Mouse (Mus musculus) thymus, postnatal 36 days (tissue): ENCODE measurements around the gene Celf3.

Experiments used
- DNase-seq, 2 experiments: peaks; one replicate each; pipeline ENCODE4 v3.0.0; 2022; ENCODE audit warnings: mixed read lengths in 2 of 2

Gene Celf3

GRCm38 (mm10) chr3:94480291-94480884, 2.3 kb downstream of the Celf3 start, which contains the start of gene Riiad1:
Gene Riiad1 (minus strand): TSS chr3:94480341.
- DNase-seq = no peak

DNA sequence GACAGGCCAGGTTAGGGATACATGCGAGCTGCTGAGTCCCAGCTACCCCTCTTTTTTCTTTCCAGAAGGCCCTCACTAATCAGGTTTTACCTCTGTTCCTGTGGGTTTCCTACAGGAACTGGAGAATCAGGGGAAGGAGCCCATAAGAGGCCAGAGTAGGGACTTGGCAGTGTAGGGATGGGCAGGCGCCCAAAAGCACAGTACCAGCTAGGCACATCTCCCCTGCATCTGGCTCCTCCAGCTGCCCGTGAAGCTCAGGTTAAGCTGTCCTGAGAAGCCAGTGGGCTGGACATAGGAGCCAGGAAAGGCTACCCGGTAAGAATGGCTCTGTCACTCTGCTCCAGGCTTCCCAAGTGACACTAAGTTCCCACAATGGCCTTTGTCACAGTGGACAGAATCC, 3.3 kb downstream of the Celf3 start:
- no peak for DNase-seq

GRCm38 (mm10) chr3:94482764-94483385, 4.8 kb downstream of the Celf3 start:
- no peak for DNase-seq

GRCm38 (mm10) chr3:94483790-94484439, 5.8 kb downstream of the Celf3 start:
- DNase-seq = peak in 1 of 2 experiments; percentile 22

GRCm38 (mm10) chr3:94485922-94486321, 7.8 kb downstream of the Celf3 start:
- no peak for DNase-seq

DNA sequence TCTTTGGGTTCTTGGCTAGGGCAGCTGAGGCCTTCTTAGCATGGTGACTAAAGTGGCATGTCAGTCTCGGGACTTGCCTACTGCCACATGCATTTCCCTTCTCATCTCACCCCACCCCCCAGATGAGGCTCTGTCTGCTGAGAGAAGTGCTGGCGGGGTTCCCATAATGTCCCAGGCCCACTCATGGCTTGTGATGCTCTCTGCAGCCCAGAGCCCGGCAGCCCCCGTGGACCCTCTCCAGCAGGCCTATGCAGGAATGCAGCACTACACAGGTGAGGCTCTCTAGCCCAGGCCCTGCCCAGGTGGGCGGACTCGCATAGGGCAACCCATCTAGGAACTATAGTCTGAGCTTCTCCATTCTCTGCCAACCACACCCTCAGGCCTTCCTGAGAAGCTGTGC, 9.5 kb downstream of the Celf3 start:
- no peak for DNase-seq

GRCm38 (mm10) chr3:94497162-94497561, 19.1 kb downstream of the Celf3 start:
- no peak for DNase-seq

DNA sequence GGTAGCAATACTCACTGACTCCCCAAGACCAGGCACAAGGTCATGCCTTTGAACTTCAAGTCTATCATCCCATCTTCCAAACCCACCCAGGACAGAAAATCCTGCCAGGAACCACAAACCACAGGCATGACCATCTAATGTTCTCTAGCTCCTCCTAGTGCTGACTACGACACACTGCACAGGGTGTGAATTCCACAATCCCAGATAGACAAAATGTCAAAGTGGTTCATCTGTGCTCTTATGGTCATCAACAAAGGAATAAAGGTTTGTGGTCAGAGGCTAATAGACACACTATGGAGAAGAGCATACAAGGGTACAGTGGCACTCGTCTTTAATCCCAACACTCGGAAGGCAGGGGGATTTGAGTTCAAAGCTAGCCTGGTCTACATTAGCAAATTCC, 24.1 kb downstream of the Celf3 start:
- peak in 1 of 2 experiments; percentile 16 for DNase-seq

- no peak for DNase-seq
These were observed 28.6 kb downstream of the Celf3 start for GRCm38 (mm10) chr3:94506664-94507063.

DNA sequence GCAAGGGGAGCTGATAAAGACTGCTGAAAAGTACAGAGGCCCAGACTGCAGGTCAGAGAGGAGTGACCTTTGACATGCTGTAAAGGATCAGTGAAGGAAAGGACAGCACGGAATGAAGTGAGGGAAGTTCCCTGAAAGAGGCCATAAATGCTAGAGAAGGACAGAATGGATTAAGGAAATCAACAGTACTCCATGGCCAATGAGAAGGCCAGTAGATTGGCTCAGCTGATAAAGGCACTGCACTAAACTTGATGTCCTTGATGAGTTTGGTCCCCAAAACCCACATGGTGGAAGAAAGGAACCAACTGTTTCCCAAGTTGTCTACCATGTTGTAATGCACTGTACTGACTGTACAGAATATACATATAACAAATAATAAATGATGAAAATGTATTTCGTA, 48.6 kb downstream of the Celf3 start:
- no peak for DNase-seq

DNA sequence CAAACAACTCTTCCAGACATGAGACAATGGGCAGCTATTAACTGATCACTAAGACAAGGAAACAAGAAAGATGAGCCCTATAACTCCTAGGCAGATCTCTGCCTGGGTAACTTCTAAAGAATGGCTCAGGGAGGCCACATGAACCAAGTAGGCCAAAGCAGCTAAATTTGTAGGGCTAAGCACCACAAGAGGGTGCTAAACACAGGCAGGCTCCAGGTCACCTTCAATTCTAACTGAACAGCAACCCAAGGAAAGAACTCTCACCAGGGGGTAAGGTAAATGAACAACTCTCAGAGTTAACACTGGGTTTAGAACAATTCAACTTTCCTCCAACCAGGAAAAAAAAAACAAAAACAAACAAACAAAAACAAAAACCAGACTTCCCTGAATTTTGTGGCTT, 55.9 kb downstream of the Celf3 start:
- peak; percentile 9 to 10 for DNase-seq

GRCm38 (mm10) chr3:94537187-94537586, 59.1 kb downstream of the Celf3 start:
- no peak for DNase-seq
